Mouse (Mus musculus): Measurements from ENCODE around the gene Creb3l4.

DNA sequence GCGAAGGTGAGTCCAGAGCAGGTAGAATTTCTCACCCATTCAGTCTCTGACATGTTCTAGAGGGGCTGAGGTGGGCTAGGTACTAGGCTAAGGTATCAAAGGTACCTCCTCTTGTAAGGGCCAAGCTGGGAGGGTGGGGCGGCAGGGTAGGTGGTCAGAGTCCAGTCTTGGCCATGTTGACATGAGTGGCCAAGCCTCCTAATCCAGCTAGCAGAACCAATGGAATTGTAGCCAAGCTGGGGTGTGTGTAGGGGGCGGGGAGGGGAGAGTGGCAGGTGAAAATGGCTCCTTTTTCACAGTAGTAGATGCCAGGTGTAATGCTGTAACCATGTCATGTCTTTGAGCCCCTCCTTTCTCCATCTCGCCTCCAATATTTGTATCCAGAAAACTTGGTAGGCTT lies 15.2 kb upstream of the Creb3l4 start:
- no peak for TF ChIP-seq POLR2A (IDR thresholded peaks at IDR 0.05; ENCODE audit: insufficient read depth, low read length)
- no peak for TF ChIP-seq CTCF (IDR thresholded peaks at IDR 0.05; ENCODE audit: low read depth, low read length)
